Mouse (Mus musculus) megakaryocyte, embryonic 14.5 days (primary cell): ENCODE measurements around the gene Dusp7.

Experiments used
- FLI1 ChIP-seq: IDR thresholded peaks from 2 replicates; pipeline ENCODE4 v1.6.1; 2012; ENCODE audit warnings: low read length, inconsistent platforms, mixed read lengths
- GATA1 ChIP-seq: IDR thresholded peaks from 3 replicates; pipeline ENCODE4 v1.6.1; 2012; ENCODE audit warnings: mixed read lengths, low read length, inconsistent platforms, borderline replicate concordance

GRCm38 (mm10) chr9:106327125-106327809 lies 41.2 kb upstream of the Dusp7 start:
- TF ChIP-seq GATA1 (no peak), FLI1 (no peak)
